18 mouse cellular contexts compared by ENCODE assay signal in genomic region chr8:128391182-128391760, GRCm38 (mm10). TPM values are rescaled to one million over a fixed set of nuclear protein-coding genes. Genes with fewer than 3 reads are reported as not detected.
DNase-seq lines count a peak whose midpoint lies in the region; ATAC-seq and TF ChIP-seq lines count a peak whose summit lies in the region.
"Had no signal": no experiment of that assay in that cellular context is flagged by ENCODE, and none has a peak within 500 bp of the region (broad histone marks: within the 10 kb centered on the region; RNA-seq: fewer than 3 reads in every experiment).

No protein-coding gene starts in this region.

- 23% methylated on average over 4 of the region's 4 CpGs for WGBS in thymus, adult 2 months

- peak; percentile 84 for DNase-seq in heart, adult 11 months
- DNase-seq in heart, adult 8-10 months (ENCODE audit: low spot score): no peak
- DNase-seq in thymus, adult 2 months: peak; percentile 29
- DNase-seq in thymus, adult 18-20 months: no peak
- no peak for DNase-seq in right cerebral cortex, postnatal 25 days
- DNase-seq in layer of hippocampus, postnatal 14 days (ENCODE audit: low spot score in 2 of 2): no peak
- no peak for DNase-seq in cerebellum, postnatal 14 days
- DNase-seq: adrenal gland, postnatal 14 days; cerebellum, adult 9-10 months; embryo, embryonic 11 days; lung, postnatal 14 days had no signal

- H3K27me3 ChIP-seq in thymus, adult 2 months (ENCODE audit: control insufficient read depth, insufficient read depth, low read length): no peaks in the 10 kb centered on the region
- H3K27me3 ChIP-seq: limb, embryonic 12.5 days; midbrain, embryonic 12.5 days had no signal

- peak; percentile 60 for ATAC-seq in megakaryocyte progenitor cell, adult 5-6 weeks (replicated peaks; ENCODE audit: poor library complexity)
- ATAC-seq: forebrain, embryonic 14.5 days had no signal

- H3K4me1 ChIP-seq in thymus, adult 2 months (replicated peaks; ENCODE audit: control insufficient read depth, insufficient read depth, low read length): peaks cover 20% of the 10 kb centered on the region
- H3K4me1 ChIP-seq: midbrain, embryonic 12.5 days had no signal

- no peaks in the 10 kb centered on the region for H3K36me3 ChIP-seq in thymus, adult 2 months (ENCODE audit: control insufficient read depth, insufficient read depth, low read length)
- H3K36me3 ChIP-seq: limb, embryonic 12.5 days; midbrain, embryonic 12.5 days had no signal

- TF ChIP-seq POLR2A in thymus, adult 2 months (IDR thresholded peaks at IDR 0.05; ENCODE audit: control insufficient read depth, extremely low read depth, insufficient read depth, low read length, poor library complexity): no peak

- TF ChIP-seq CTCF in thymus, adult 2 months (IDR thresholded peaks at IDR 0.05; ENCODE audit: borderline replicate concordance, control insufficient read depth, extremely low read depth, insufficient read depth, low read length, poor library complexity): no peak

- peak overlapping the region; percentile 71 for H3K27ac ChIP-seq in thymus, adult 2 months (ENCODE audit: control insufficient read depth, insufficient read depth, low read length)
- H3K27ac ChIP-seq: left cerebral cortex, adult 2 months; limb, embryonic 12.5 days; liver, embryonic 14.5 days; midbrain, embryonic 12.5 days had no signal

- no peak overlapping the region for H3K4me3 ChIP-seq in thymus, adult 2 months (ENCODE audit: control insufficient read depth, insufficient read depth, low read length)
- H3K4me3 ChIP-seq: left cerebral cortex, adult 2 months; limb, embryonic 12.5 days; midbrain, embryonic 12.5 days; myocyte had no signal

RNA-seq across cellular contexts. Expression of gene Nrp1, which starts 32.9 kb away (rescaled TPM):
- total RNA-seq in heart, adult 8-10 months (2022): 100 to 1,000 TPM in 2 of 4 experiments, 10 to 100 TPM in 2; 92.6 to 130 (median 102) TPM
- polyA plus RNA-seq in thymus, adult 2 months (2012; rRNA removed): 18.4 and 18.9 TPM in 2 replicates
- total RNA-seq in megakaryocyte progenitor cell, adult 5-6 weeks (2015): 8.3 and 9.4 TPM in 2 replicates
- 9.7 and 11.7 TPM in 2 replicates for total RNA-seq in megakaryocyte progenitor cell, adult 5-6 weeks (2017)
- 100 to 1,000 TPM; 127 to 140 TPM for total RNA-seq in layer of hippocampus, postnatal 14 days (2021)

Comparison
In these comparisons a context has a peak if more than half of its experiments do, and no peak if none do; other contexts are left out.
1. DNase-seq: peak in heart, adult 11 months (single experiment) and thymus, adult 2 months (single experiment); none in heart, adult 8-10 months (single experiment), thymus, adult 18-20 months (0 of 2), right cerebral cortex, postnatal 25 days (single experiment), layer of hippocampus, postnatal 14 days (0 of 2) and cerebellum, postnatal 14 days (0 of 2).
2. RNA of gene Nrp1, which starts 32.9 kb away (total RNA-seq): 127 to 140 TPM in layer of hippocampus, postnatal 14 days and 92.6 to 130 TPM in heart, adult 8-10 months; 8.3 to 11.7 TPM in megakaryocyte progenitor cell, adult 5-6 weeks; every median in the first group is over 4 times any median in the second.